Mouse (Mus musculus): ENCODE measurements around the gene Pax5.

DNA sequence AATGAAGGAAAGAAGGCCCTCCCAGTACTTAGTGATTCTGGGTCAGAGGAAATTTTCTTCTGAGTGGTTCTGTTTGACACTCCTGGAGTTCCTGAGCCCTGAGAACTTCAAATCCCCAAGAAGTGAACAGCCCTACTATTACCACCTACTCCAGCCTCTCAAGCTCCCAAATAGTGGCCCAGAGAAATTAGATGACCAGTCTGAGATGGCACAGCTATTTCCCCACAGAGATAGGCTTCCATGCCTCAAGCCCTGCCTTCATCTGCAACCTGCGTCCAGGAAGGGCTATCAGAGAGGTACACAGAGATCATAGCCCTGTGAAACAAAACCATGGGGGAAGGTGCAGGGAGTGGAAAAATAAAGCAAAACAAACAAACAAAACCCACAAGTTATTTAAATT is 3.4 kb downstream of the Pax5 start:
- TF ChIP-seq TBP (IDR thresholded peaks at IDR 0.05; ENCODE audit: low read depth, low read length): no peak
- no peak for TF ChIP-seq CTCF (IDR thresholded peaks at IDR 0.05 in 2 of 3, conservative IDR thresholded peaks at IDR 0.05 in 1 of 3; ENCODE audit: control insufficient read depth in 1 of 3, insufficient read depth in 1 of 3, low read depth in 2 of 3, low read length in 3 of 3, poor library complexity in 1 of 3, severe bottlenecking in 1 of 3)
- no peak for TF ChIP-seq MAX (IDR thresholded peaks at IDR 0.05; ENCODE audit: low read length)
- TF ChIP-seq POLR2AphosphoS2 (IDR thresholded peaks at IDR 0.05; ENCODE audit: low read length): no peak
- no peak for TF ChIP-seq EP300 (IDR thresholded peaks at IDR 0.05; ENCODE audit: low read depth in 1 of 2, low read length in 2 of 2)
- TF ChIP-seq ZKSCAN1 (IDR thresholded peaks at IDR 0.05; ENCODE audit: low read depth, low read length): no peak
- TF ChIP-seq MAFK (IDR thresholded peaks at IDR 0.05; ENCODE audit: borderline replicate concordance, low read depth, low read length): no peak

Measured in MEL (cell line).